Mouse (Mus musculus) kidney, postnatal 0 days (tissue): ENCODE results near the gene Vsig1. TPM values are rescaled to one million over a fixed set of nuclear protein-coding genes. Genes with fewer than 3 reads are reported as not detected.

Experiments
- ATAC-seq: fragments of 200-750 bp; cut with Nextera tagmentation; replicated peaks from 2 replicates; pipeline ENCODE4 v1.8.0; 2017; ENCODE audit warnings: low read depth, moderate number of reproducible peaks, moderate TSS enrichment, moderate library complexity; ENCODE audit not compliant: low FRiP score
- DNase-seq: peaks from one replicate; pipeline ENCODE4 v3.0.0-alpha.2; 2016; ENCODE audit warnings: low spot score
- H3K27ac ChIP-seq: fragments of 300-500 bp; sonication (generic); 2 replicates; pipeline ENCODE4 v1.5.1; 2014; ENCODE audit warnings: mild to moderate bottlenecking
- H3K27me3 ChIP-seq: fragments of 300-500 bp; sonication (generic); 2 replicates; pipeline ENCODE4 v1.6.1; 2014; ENCODE audit warnings: low read length, mixed read lengths; ENCODE audit not compliant: insufficient read depth
- H3K36me3 ChIP-seq: fragments of 300-500 bp; sonication (generic); 2 replicates; pipeline ENCODE4 v1.6.1; 2014; ENCODE audit warnings: low read length, mixed read lengths; ENCODE audit not compliant: insufficient read depth
- H3K4me1 ChIP-seq: fragments of 300-500 bp; sonication (generic); replicated peaks from 2 replicates; pipeline ENCODE4 v1.6.1; 2014; ENCODE audit warnings: antibody characterized with exemption, low read length, mixed read lengths; ENCODE audit not compliant: insufficient read depth
- H3K4me2 ChIP-seq: fragments of 300-500 bp; sonication (generic); 2 replicates; pipeline ENCODE4 v1.6.1; 2014; ENCODE audit warnings: mild to moderate bottlenecking, low read length, moderate library complexity, mixed read lengths
- H3K4me3 ChIP-seq: fragments of 300-500 bp; sonication (generic); replicated peaks from 2 replicates; pipeline ENCODE4 v1.5.1; 2014; ENCODE audit warnings: low read depth, low read length
- H3K9ac ChIP-seq: fragments of 300-500 bp; sonication (generic); 2 replicates; pipeline ENCODE4 v1.6.1; 2014; ENCODE audit warnings: low read depth, low read length
- H3K9me3 ChIP-seq: fragments of 300-500 bp; sonication (generic); replicated peaks from 2 replicates; pipeline ENCODE4 v1.6.1; 2016; ENCODE audit warnings: low read length, inconsistent platforms, mixed read lengths
- CTCF ChIP-seq: IDR thresholded peaks from 2 replicates; pipeline ENCODE4 v1.5.1; 2016; ENCODE audit warnings: antibody characterized with exemption, low read depth, mild to moderate bottlenecking, moderate library complexity
- WGBS: fragments of 180-500 bp; shearing (Covaris S2); extraction: QIAGEN DNeasy Blood & Tissue Kit; methylation state at CpG from one replicate; pipeline ENCODE4 v1.1.7; 2014; 5-methylcytosine and 5-hydroxymethylcytosine counted together
- polyA plus RNA-seq: library from polyadenylated mRNA; unstranded; fragments of >200 nt; fragmentation: Nextera tagmentation; extraction: Ambion mirVana; gene quantifications from 2 replicates; pipeline ENCODE4 v1.2.1, GENCODE M21; 2015

Vsig1 gene
- polyA plus RNA-seq, 1 experiment from 2014 or later = 0.74 TPM

DNA sequence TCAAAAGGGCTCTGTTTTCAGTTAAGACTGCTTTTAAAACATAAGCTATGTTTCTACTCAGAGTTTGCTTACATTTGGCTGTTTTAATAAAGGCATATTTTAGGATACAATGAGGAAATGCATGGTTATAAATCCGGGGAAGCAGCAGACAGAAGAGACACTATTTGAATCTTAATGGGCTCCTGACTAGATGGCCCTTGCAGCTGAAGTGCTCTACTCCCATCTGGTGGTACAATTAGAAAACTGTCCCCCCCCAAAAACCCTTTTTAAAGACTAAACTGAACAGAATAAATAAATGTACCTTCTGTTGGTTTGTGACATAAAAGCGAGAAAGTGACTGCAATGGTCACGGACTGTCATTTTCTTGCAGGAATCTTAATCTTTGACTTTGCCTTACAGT is 24.7 kb downstream of the Vsig1 start:
- Histone ChIP-seq H3K9ac (no peak overlapping the region), H3K4me1 (no peaks in the 10 kb centered on the region), H3K4me3 (no peak overlapping the region), H3K36me3 (no peaks in the 10 kb centered on the region), H3K27me3 (no peaks in the 10 kb centered on the region; the same call in 1 of the 2 replicates), H3K27ac (no peak overlapping the region), H3K9me3 (no peaks in the 10 kb centered on the region), H3K4me2 (no peak overlapping the region)
- ATAC-seq (no peak), DNase-seq (peak; percentile 50)
- TF ChIP-seq CTCF = peak; percentile 60
- 67% methylated on average over 3 of the region's 3 CpGs for WGBS

DNA sequence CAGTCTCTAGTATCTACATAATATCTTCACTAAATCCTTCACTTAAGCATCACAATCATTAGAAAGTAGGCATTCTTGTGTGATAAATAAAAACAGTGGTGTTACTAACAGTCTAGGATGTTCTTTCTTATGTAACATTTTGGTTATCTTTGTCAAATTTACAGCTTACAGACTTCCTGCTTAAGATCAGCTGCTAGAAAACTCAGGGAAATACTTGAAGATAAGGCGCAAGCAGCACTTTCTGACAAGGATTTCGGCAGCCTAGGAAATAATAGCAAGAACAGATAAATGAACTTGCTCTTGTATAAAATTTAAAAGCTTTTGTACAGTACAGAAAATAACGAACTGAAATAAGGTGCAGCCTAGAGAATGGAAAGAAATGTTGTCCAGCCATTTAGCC is 25.9 kb downstream of the Vsig1 start:
- Histone ChIP-seq H3K9ac (no peak overlapping the region), H3K27ac (no peak overlapping the region), H3K36me3 (no peaks in the 10 kb centered on the region), H3K9me3 (no peaks in the 10 kb centered on the region), H3K4me2 (no peak overlapping the region), H3K4me3 (no peak overlapping the region), H3K27me3 (no peaks in the 10 kb centered on the region; the same call in 1 of the 2 replicates), H3K4me1 (no peaks in the 10 kb centered on the region)
- DNase-seq (no peak), ATAC-seq (no peak)
- WGBS = 66% methylated on average over 3 of the region's 3 CpGs
- TF ChIP-seq CTCF = no peak

DNA sequence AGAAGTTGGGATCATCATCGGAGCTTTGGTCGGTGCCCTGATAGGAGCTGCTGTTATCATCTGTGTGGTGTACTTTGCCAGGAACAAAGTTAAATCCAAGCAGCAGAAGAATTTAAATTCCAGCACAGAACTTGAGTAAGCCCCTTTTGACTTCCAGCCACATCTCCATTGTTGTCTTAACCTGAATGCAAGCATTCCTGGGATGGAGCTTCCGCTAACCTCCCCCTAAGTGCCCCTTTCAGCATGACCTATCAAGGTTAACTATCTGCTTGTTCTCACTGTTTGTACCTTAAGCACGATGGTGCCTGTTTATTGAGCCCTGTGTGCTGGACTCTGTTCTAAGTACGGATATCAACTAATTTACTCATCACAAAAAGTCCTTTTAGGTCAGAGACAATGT is 28.9 kb downstream of the Vsig1 start:
- Histone ChIP-seq H3K4me3 (no peak overlapping the region), H3K9me3 (no peaks in the 10 kb centered on the region), H3K27me3 (no peaks in the 10 kb centered on the region; the same call in 1 of the 2 replicates), H3K36me3 (no peaks in the 10 kb centered on the region), H3K4me2 (no peak overlapping the region), H3K9ac (no peak overlapping the region), H3K4me1 (no peaks in the 10 kb centered on the region), H3K27ac (no peak overlapping the region)
- ATAC-seq (no peak), DNase-seq (no peak)
- WGBS = 63% methylated on average over 5 of the region's 5 CpGs
- TF ChIP-seq CTCF = no peak

DNA sequence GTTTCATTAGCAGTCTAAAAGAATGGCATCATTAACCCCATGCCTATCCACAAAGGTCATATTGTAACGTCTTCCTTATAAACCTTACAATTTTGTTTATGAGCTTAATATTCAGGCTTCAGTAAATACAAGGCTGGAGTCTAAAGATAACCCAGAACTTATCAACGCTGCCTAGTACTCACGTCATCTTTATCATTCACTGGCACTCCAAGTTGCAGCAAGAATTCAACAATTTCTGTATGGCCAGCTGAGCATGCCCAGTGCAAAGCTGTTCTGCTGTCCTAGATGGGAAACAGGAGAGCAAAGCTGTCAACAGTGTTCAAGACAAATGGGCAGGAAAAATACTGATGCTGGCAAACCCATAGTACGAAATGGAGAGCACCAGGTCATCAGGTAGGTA is 46.2 kb downstream of the Vsig1 start:
- no peaks in the 10 kb centered on the region for H3K27me3 ChIP-seq
- H3K9ac ChIP-seq = no peak overlapping the region
- DNase-seq = no peak
- H3K27ac ChIP-seq = no peak overlapping the region
- H3K4me2 ChIP-seq = no peak overlapping the region
- no peaks in the 10 kb centered on the region for H3K36me3 ChIP-seq
- ATAC-seq = no peak
- 90% methylated on average over 4 of the region's 4 CpGs for WGBS
- H3K4me1 ChIP-seq = no peaks in the 10 kb centered on the region
- H3K9me3 ChIP-seq = no peaks in the 10 kb centered on the region
- TF ChIP-seq CTCF = no peak
- H3K4me3 ChIP-seq = no peak overlapping the region

DNA sequence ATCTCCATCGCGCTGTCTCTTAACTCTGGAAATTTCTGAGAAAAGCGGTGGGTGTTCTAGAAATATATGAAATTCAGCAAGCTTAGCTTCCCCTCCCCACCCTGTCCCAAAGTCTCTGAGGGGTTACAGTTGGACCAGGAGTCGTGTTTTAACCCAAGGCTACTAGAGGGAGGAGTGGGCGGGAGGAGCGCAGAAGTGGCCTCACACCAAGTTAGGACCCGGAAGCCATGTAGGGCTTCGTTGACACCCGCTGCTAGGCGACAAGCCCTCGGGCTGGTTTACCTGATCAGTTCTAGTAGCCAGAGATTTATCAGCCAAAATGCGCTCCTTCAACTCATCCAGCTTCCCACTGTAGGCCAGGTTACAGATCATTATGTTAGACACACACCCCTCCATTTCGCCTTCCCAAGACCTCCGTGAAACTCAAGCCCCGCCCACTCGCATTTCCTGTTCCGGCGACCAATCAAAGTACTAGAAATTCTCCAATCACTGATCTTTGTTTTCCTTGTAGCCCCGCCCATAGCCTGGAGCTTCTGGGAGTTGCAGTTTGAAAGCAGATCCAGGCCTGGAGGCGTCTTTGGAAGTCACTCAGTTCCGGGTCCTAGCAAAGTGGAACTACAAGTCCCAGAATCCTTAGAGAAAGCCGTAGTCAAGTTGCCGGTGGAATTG is 49.0 kb downstream of the Vsig1 start, which contains the start of the genes Psmd10 and Atg4a:
Gene Psmd10 (minus strand): TSS at position 457 of the 669 bp plus-strand sequence.
Gene Atg4a (plus strand): TSS at position 636 of the 669 bp plus-strand sequence.
- H3K9me3 ChIP-seq = no peaks in the 10 kb centered on the region
- peak within 1 kb of the TSS; percentile 47; the same call in 1 of the 2 replicates for H3K9ac ChIP-seq
- peak; percentile 98 for DNase-seq
- 0 out of 2 replicates have a peak within 1 kb of the TSS, but pooled peaks have one; percentile 19 for H3K27ac ChIP-seq
- TF ChIP-seq CTCF = no peak
- ATAC-seq = peak; percentile 99
- H3K27me3 ChIP-seq = no peaks in the 10 kb centered on the region
- WGBS = 28% methylated on average over 23 of the region's 23 CpGs
- peak within 1 kb of the TSS; percentile 54 for H3K4me2 ChIP-seq
- no peaks in the 10 kb centered on the region for H3K36me3 ChIP-seq
- H3K4me1 ChIP-seq = no peaks in the 10 kb centered on the region
- peak within 1 kb of the TSS; percentile 48 for H3K4me3 ChIP-seq

DNA sequence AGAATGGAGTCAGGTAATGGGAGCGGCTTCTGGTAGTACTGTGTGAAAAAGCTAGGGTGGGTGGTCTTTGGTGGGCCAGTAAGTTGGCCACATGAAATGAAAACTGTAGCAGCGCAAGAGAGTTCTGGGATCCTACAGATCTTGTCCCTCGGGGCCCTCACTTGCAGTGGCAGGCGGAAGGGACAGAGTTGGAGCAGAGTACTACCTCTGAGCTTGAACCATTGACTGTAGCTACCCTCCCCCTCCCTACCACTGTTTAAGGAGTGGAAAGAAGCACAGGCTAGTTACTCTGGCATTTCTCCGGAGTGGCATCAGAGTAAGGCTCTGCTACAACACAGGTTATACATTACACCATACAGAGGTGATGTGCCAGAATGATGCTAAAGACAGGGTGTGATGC is 49.6 kb downstream of the Vsig1 start:
- TF ChIP-seq CTCF = no peak
- H3K4me3 ChIP-seq = peak overlapping the region; percentile 40
- 0 out of 2 replicates have a peak overlapping the region, but pooled peaks have one; percentile 23 for H3K9ac ChIP-seq
- no peaks in the 10 kb centered on the region for H3K9me3 ChIP-seq
- H3K27ac ChIP-seq = no peak overlapping the region
- WGBS = 25% methylated on average over 5 of the region's 5 CpGs
- H3K4me1 ChIP-seq = no peaks in the 10 kb centered on the region
- peak; percentile 72 for ATAC-seq
- H3K27me3 ChIP-seq = no peaks in the 10 kb centered on the region
- peak overlapping the region; percentile 54 for H3K4me2 ChIP-seq
- H3K36me3 ChIP-seq = no peaks in the 10 kb centered on the region
- DNase-seq = no peak

DNA sequence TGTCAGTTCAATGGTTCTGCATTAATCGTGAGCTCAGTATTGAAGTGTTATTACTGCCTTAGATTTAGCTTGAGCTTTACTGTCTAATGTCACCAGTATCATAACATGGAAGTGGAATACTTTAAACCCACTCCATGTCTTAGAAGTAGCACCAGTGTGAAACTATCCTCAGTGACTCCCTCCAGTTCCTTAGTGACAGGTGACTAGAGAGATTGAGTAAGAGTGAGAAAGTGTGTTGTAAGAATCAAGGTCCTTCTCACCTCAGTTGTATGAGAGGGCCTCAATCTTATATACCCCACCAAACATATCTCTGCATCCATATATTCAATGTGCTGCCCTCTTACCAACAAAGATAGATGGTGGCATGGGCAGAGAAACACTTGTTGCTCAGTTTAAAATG is 71.5 kb downstream of the Vsig1 start:
- no peak overlapping the region for H3K4me3 ChIP-seq
- DNase-seq (no peak), ATAC-seq (no peak)
- no peak for TF ChIP-seq CTCF
- 0 out of 2 replicates have a peak, but pooled peaks cover 4% of the 10 kb centered on the region for H3K4me1 ChIP-seq
- WGBS = 88% methylated on average over 1 of the region's 1 CpGs
- H3K9ac ChIP-seq = no peak overlapping the region
- no peak overlapping the region for H3K4me2 ChIP-seq
- H3K9me3 ChIP-seq = no peaks in the 10 kb centered on the region
- H3K36me3 ChIP-seq = no peaks in the 10 kb centered on the region
- H3K27me3 ChIP-seq = no peaks in the 10 kb centered on the region
- 0 out of 2 replicates have a peak overlapping the region, but pooled peaks have one; percentile 8 for H3K27ac ChIP-seq
